Mouse (Mus musculus): Measurements from ENCODE around the gene Krt8.
"Not testable (repeated sequence)": the region's sequence is repeated elsewhere in the genome, so short reads cannot be mapped to it uniquely, and the experiment has no call there.

The Krt8 gene

GRCm38 (mm10) chr15:102007097-102008069 lies 3.1 kb upstream of the Krt8 start:
- no peak for DNase-seq

GRCm38 (mm10) chr15:102006317-102006716 lies 2.0 kb upstream of the Krt8 start:
- DNase-seq = no peak

- DNase-seq = no peak
These were observed 1.0 kb upstream of the Krt8 start for GRCm38 (mm10) chr15:102005290-102005689.

GRCm38 (mm10) chr15:102003516-102003915 lies 766 bp downstream of the Krt8 start:
- DNase-seq = no peak

GRCm38 (mm10) chr15:102002646-102003488 lies 1.4 kb downstream of the Krt8 start:
- DNase-seq = peak; percentile 16 to 34

GRCm38 (mm10) chr15:101999676-102000335 lies 4.5 kb downstream of the Krt8 start:
- no peak for DNase-seq

DNA sequence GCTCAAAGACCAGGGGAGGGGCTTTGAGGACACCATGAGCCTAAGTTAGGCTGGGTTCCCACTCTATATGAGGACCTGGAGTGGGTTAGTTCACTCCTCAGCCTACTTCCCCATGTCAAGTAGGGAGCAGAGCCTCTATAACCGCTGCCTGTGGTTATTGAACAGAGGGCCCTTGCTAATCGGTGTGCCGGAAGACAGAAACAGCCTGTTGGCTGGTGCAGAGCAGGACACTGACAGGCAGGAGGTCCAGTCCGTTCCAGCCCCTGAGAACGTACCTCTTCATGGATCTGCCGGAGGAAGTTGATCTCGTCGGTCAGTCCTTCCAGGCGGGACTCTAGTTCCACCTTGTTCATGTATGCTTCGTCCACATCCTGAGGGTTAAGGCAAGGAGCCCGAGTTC lies 5.1 kb downstream of the Krt8 start:
- DNase-seq = no peak

DNA sequence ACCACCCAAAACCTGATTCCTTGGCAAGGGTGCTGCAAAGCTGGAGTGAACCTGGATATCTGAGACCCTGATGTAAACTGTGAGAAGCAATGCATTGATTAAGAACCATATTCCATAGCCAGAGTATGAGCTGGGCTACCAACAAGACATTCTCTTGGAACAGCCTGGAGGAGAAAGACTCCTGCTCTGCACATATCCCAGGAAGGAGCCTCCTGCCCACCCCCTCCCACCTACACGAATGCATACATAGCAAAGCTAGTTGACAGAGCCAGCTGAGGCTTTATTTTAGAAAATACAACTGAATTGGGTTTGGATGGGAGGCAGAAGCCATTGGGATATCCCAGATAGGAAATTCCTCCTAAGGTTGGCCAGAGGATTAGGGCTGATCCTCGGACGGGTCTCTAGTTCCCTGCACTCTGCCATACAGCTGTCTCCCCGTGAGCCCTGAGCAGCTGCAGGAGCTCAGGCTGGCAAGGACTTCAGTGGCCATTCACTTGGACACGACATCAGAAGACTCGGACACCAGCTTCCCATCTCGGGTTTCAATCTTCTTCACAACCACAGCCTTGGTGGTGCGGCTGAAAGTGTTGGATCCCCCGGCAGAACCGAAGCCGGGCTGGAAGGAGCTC lies 7.7 kb downstream of the Krt8 start:
- DNase-seq = not testable (repeated sequence)

DNA sequence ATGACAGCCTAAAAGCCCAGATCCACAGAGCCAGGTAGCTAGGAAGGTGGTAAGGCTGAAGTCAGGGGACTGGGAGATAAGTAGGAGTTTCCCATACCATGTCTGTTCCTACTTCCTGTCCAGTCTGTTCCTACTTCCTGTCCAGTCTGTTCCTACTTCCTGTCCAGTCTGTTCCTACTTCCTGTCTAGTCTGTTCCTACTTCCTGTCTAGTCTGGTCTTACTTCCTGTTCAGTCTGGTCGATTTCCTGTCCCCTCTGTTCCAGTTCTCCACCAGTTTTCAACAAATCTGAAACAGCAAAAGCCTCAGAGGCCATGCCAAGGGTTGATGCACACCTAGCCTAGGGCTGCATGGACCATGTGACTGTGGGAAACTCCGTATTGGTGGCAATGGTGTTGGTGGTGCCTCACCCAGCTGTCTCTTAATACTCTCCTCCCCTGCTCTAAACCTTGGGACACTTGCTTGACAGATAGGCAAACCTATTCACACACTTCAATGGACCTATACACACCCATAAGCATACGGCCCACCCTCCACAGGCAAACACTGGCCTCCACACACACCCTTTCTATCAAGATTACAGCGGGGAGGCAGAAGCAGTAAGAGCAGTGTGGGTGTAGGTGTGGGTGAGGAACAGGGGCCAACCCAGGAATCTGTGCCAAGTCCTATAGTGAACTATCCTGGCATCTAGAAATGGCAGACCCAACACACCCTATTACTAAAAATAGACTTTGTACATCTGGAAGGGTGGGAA lies 8.6 kb downstream of the Krt8 start:
- no peak for DNase-seq

- DNase-seq = no peak
These were observed 9.9 kb downstream of the Krt8 start for GRCm38 (mm10) chr15:101994365-101994764.

GRCm38 (mm10) chr15:101990946-101991345 lies 13.3 kb downstream of the Krt8 start:
- no peak for DNase-seq

DNA sequence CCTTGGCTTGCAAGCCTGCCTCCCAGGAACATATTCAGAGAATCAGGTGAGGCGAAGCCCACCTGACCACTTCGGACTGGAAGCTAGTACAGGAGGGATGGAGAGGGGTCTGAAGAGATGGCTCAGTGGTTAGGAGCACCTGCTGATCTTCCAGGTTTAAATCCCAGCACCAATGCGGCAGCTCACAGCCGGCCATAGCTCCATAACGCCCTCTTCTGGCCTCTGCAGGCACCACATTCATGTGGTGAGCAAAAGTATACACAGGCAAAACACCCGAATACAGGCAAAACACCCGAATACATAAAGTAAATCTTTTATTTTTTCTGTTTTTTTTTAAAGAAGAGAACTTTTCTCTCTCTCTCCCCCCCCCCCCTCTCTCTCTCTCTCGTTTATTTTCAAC lies 15.6 kb downstream of the Krt8 start:
- no peak for DNase-seq

DNA sequence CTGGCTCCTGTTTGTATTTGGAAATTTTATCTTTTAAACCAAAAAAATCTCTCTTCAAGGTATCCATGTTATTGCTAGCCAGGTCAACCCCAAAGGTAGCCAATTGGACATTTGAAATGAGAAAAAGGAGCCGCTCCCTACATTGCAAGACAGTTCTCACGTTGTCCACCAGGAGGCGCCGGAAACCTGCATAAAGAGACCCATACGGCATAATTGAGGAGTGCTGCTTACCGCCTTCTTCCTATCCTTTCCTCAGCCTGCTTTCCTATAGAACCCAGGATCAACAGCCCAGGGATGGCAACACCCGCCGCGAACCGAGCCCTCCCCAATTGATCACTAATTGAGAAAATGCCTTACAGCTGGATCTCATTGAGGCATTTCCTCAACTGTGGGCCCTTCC lies 16.2 kb downstream of the Krt8 start:
- peak; percentile 82 to 90 for DNase-seq

- no peak for DNase-seq
These were observed 19.5 kb downstream of the Krt8 start for GRCm38 (mm10) chr15:101984746-101985145.

DNA sequence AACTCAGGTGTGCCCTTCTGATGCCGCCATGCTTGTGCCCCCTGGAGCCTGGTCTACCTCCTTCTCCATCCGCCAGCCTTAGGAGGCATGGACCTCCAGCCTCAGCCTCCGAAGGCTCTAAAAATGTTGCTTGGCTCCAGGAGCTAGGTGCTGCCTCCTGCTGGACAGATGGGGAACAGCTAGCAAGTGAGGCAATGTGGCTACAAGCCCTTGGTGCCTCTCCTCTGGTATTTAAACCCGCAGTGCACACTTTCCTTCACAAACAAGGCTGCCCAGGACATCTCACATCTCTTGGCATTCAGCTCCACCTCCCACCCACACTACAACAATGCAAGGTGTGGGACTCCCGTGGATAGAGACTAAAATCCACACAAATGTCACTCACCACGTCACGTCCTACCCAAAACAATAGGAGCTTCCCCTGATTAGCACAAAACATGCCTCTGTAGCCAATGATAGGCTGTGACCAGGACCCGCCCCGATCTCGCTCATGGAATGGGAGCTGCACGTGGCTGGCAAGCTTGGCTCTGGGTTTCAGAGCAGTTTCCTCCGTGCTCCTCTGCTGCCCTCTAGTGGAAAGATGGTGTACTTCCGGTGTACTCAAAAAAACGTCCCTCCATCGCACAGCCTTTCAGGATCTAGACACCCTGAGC lies 20.2 kb downstream of the Krt8 start:
- peak; percentile 84 to 91 for DNase-seq

DNA sequence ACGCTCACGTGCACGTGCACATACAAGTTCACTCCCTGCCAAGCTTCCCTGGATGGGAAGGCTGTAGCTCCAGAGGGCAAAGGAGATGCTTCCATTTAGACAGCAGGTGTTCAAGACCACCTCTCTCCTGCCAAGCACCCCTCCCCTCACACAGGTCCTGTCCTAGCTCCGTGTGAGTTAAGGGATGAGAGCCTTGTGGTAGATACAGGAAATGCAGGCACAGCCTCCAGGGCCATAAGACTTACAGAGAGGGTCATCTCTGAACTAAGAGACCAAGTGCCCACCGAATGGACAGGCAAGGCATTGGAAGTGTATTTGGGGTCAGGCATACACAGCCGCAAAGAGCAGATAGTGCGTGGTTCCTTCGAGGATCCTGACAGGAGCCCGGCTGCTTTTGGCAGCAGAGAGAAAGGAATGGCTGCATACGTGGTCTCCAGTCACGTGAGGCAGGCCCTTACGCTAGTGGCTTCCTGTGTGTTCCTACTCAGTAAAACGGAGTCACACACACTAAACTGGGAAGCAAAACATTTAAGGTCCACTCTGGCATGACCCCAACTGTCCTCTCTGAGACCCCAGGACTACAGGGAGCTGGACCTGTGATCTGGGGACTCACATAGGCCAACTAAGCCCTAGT lies 20.9 kb downstream of the Krt8 start:
- peak in 1 of 2 experiments; percentile 9 for DNase-seq

- no peak for DNase-seq
These were observed 23.4 kb downstream of the Krt8 start for GRCm38 (mm10) chr15:101980849-101981248.

DNA sequence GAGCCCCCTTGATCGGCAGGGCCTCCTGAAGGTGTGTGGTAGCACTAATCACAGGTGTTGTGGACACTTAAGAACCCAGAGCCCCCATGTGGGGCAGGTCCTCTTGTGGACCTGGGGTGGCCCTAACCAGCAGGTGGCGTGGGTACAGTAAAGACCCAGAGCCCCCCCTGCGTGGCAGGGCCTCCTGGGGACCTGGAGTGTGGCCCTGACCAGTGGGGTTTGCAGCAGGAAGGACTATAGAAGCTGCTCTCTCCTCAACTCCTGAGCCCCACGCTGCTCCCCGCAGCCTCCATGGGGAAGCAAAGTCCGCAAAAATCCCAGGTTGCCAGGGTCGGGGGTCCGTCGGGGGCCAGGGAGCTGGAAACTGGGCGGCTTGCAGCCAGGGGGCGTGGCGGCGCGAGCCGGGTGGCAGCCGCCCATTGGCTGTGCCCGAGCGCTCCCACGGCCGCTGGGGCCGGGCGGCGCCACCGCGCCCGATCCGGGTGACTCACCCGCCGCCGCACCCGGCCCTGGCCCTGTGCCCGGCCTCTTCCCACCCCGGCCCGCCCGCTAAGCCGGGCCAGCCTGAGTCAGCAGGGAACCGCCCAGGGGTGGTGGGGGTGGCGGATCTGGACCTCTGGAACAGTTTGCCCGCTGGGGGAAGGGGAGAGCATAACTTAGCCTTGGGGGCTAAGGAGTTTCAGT lies 27.1 kb downstream of the Krt8 start:
- DNase-seq = peak; percentile 47 to 67

GRCm38 (mm10) chr15:101976641-101977040 lies 27.6 kb downstream of the Krt8 start:
- no peak for DNase-seq

DNA sequence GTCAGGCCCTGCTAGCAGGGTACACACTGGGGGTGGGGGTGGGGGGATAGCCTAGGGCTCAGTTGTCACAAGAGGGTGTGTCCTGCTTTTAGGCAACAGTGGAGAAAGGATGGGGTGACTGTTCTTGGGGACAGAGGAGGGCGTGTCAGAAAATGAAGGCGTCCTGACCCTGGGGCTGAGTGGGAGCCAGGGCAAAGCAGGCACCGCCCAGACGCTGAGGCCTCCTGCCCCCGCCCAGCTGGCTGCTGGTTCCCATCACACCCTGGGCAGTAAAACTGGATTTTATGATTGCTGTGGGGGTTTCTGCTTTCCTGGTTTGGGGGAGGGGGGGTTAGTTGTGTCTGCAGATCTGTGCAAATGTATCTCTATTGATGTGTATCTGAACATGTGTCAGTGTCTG lies 28.3 kb downstream of the Krt8 start:
- no peak for DNase-seq

Measured in cerebellum, postnatal 36 days (tissue).